Mouse (Mus musculus) inflammation-experienced regulatory T-cells (primary cell): ENCODE results near the gene Ubald2. TPM values are rescaled to one million over a fixed set of nuclear protein-coding genes. Genes with fewer than 3 reads are reported as not detected.

Experiments
- polyA plus RNA-seq, 2 experiments: library from polyadenylated mRNA; unstranded; fragments of 100-300 nt; shearing (Covaris generic); gene quantifications; one replicate each; pipeline ENCODE4 v1.2.1; 2017

Ubald2 gene
- polyA plus RNA-seq: 10 to 100 TPM; 55.9 to 58.9 TPM

DNA sequence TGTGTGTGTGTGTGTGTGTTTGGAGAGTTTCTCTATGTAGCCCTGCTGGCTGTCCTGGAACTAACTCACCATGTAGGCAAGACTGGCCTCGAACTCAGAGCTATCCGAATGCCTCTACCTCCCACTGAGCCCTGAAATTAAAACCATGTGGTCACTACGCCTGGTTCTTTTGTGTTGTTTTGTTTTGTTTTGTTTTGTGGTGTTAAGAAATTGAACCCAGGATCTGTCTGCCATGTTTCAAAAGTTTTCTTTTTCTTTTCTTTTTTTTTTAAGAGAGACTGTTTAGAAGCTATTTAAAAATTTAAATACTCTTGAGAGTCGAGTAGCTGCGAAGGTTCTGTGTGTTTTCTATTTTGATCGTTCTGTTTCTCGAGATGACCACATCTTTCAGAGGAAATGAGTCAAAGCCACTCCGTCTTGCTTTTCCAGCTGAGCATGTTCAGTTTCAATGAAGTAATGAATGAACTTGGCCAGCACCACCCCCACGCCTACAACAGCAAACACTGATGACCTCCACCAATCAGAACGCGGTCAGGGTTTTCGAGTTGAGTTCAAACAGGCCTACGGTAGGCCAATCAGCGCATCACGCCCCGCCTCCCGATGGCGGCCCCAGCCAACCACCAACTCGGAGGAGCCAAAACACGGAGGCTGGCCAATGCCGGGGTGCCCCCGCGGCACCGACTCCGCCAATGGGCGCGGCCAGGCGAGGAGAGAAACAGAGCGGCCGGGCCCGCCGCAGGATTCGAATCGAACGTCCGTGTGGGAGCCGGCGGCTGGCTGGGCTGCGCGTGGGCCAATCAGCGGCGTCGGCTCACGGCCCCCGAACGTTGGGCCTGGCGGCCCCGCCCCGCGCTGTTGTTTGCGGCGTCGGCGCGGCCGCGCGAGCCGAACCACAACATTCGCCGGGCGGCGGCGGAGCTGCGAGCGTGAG, at the start of gene Ubald2:
TSS of gene Ubald2 (plus strand) at position 739 of the 931 bp plus-strand sequence.

DNA sequence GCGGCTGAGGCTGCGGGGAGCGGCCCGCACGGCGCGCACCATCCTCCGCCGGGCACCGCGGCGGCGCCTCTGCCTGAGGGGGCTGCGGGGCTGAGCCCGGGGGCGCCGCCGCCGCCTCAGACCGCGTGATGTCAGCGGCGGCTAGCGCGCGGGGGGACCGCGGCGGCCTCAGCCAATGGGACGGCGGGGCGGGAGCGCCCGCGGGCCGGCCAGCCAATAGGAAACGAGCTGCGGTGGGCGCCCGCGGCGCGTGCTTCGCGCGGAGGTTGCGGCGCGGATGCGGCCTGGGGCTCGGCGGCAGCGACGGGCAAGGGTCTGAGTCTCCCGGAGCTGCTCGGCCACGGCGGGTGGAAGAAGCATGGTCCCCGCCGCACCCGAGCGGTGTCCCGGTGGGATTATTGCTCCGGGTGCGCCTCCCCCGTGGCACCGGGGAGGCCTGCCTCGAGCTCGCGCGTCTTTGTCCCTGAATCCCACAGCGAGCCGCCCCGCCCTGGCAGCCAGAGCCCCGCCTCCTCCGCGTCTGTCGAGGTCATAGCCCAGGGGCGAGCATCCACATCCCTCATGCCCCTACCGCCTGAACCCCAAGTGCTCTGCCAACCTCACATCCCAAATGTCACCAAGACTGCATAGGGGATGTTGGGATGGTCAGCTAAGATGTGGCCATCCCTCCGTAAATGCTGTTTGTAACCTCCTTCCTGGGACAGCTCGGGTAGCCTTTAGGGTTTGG, 20.8 kb upstream of the Ubald2 start, which contains the start of gene Rnf157:
TSS of gene Rnf157 (minus strand) at position 129 of the 727 bp plus-strand sequence.

DNA sequence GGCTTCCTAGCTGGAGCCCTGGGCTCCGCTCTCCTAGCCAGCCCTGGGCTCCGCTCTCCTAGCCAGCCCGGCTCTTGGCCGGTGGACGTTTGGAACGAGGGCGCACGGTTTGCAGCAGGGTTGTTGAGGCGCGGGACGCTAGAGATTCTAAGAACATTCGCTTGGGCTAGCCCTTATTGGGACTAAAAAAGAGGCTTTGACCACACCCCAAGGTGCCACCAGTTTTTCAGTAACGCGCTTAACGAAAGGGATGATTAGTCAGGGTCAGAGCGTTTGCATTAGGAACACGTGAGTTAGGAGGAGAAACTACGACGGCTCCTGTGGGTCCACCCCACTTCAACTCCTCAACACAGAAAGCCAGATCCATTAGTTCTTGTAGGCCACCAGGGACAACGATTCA, 32.2 kb downstream of the Ubald2 start, which contains the start of gene Qrich2:
TSS of gene Qrich2 (minus strand) at position 101 of the 400 bp plus-strand sequence.

Other genes with a start within 250 kb of the Ubald2 start
- gene Ten1, start 235.2 kb upstream of the Ubald2 start, polyA plus RNA-seq: 10 to 100 TPM; 54.7 to 68.8 TPM
- 10 to 100 TPM; 19.8 to 23.4 TPM for gene Acox1, start 235.0 kb upstream of the Ubald2 start, polyA plus RNA-seq
- gene Evpl, start 196.0 kb upstream of the Ubald2 start, polyA plus RNA-seq: 1 to 10 TPM in 1 of 2 experiments, not detected in 1; 1.4 TPM
- gene Srp68, start 159.9 kb upstream of the Ubald2 start, polyA plus RNA-seq: 10 to 100 TPM; 69.6 to 79.1 TPM
- gene Galr2, start 153.2 kb upstream of the Ubald2 start, polyA plus RNA-seq: not detected
- gene Exoc7, start 126.9 kb upstream of the Ubald2 start, polyA plus RNA-seq: 10 to 100 TPM; 67.5 to 84.3 TPM
- gene Foxj1, start 98.7 kb upstream of the Ubald2 start, polyA plus RNA-seq: not detected
- gene Rnf157, start 21.1 kb upstream of the Ubald2 start, polyA plus RNA-seq: 10 to 100 TPM in 1 of 2 experiments, 1 to 10 TPM in 1; 7.8 to 15.0 TPM
- gene Qrich2, start 32.1 kb downstream of the Ubald2 start, polyA plus RNA-seq: under 1 TPM in 1 of 2 experiments, not detected in 1; 0.50 TPM
- 100 to 1,000 TPM; 138 to 145 TPM for gene Prpsap1, start 60.1 kb downstream of the Ubald2 start, polyA plus RNA-seq
- 1 to 10 TPM in 1 of 2 experiments, under 1 TPM in 1; 0.16 to 2.7 TPM for gene Sphk1, start 96.8 kb downstream of the Ubald2 start, polyA plus RNA-seq
- 10 to 100 TPM in 1 of 2 experiments, 1 to 10 TPM in 1; 7.7 to 10.1 TPM for gene Ube2o, start 147.4 kb downstream of the Ubald2 start, polyA plus RNA-seq
- not detected for gene Aanat, start 152.3 kb downstream of the Ubald2 start, polyA plus RNA-seq
- gene Rhbdf2, start 192.9 kb downstream of the Ubald2 start, polyA plus RNA-seq: 10 to 100 TPM; 11.4 to 23.4 TPM
- gene Prcd, start 219.4 kb downstream of the Ubald2 start, polyA plus RNA-seq: under 1 TPM in 1 of 2 experiments, not detected in 1; 0.82 TPM
- gene Cygb, start 220.2 kb downstream of the Ubald2 start, polyA plus RNA-seq: under 1 TPM in 1 of 2 experiments, not detected in 1; 0.16 TPM